Mouse (Mus musculus): ENCODE data around the gene Cox8a. TPM values are rescaled to one million over a fixed set of nuclear protein-coding genes. Genes with fewer than 3 reads are reported as not detected.

Gene Cox8a
- total and polyA plus RNA-seq, 3 experiments, result 745 to 1,213 TPM; not detected in 1

DNA sequence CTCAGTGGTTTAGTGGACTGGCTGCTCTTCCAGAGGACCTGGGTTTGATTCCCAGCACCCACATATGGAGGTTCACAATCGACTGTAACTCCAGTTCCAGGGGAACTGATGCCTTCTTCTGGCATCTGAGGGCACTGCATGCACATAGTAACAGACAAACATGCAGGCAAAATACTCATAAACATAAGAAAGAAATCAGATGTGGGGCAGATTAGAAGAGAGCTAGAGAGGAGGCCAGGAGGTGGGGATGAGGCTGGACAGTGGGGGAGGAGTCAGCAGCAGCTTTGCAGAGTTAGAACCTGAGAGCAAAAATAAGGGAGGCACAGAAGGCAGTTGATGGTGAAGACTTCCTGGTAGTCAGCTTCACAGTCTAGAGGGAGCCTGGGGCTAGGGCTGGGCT is 45.2 kb upstream of the Cox8a start:
- Histone ChIP-seq H3K4me3 (ENCODE audit: control insufficient read depth in 1 of 2, insufficient read depth in 1 of 2, low read depth in 2 of 2, low read length in 2 of 2) (no peak overlapping the region), H3K36me3 (ENCODE audit: control insufficient read depth in 1 of 2, insufficient read depth in 2 of 2, low read length in 2 of 2) (peaks cover 0 to 4% of the 10 kb centered on the region in 2 experiments; a peak in 1 of 4 replicates), H3K27me3 (ENCODE audit: control insufficient read depth in 1 of 2, insufficient read depth in 2 of 2, low read length in 2 of 2) (no peaks in the 10 kb centered on the region), H3K9ac (ENCODE audit: control insufficient read depth, low read depth, low read length, poor library complexity, severe bottlenecking) (no peak overlapping the region), H3K4me1 (ENCODE audit: control insufficient read depth in 1 of 2, insufficient read depth in 2 of 2, low read length in 2 of 2) (peaks cover 0 to 20% of the 10 kb centered on the region in 2 experiments; a peak in 3 of 4 replicates), H3K27ac (ENCODE audit: control insufficient read depth, low read depth, low read length) (no peak overlapping the region), H3K9me3 (replicated peaks; ENCODE audit: insufficient read depth, low read length) (no peaks in the 10 kb centered on the region), H3K79me2 (ENCODE audit: control insufficient read depth, insufficient read depth, low read length, poor library complexity) (no peaks in the 10 kb centered on the region)
- TF ChIP-seq BHLHE40 (IDR thresholded peaks at IDR 0.05; ENCODE audit: borderline replicate concordance, low read depth, low read length) (no peak), NRF1 (IDR thresholded peaks at IDR 0.05; ENCODE audit: insufficient read depth, low read depth, low read length, poor library complexity, severe bottlenecking) (no peak), ZNF384 (IDR thresholded peaks at IDR 0.05; ENCODE audit: low read depth, low read length) (no peak), TCF12 (IDR thresholded peaks at IDR 0.05; ENCODE audit: low read depth, low read length) (no peak), RAD21 (IDR thresholded peaks at IDR 0.05; ENCODE audit: low read depth, low read length) (no peak), USF1 (IDR thresholded peaks at IDR 0.05; ENCODE audit: low read depth, low read length) (no peak)
- DNase-seq (ENCODE audit: low read depth, low spot score), result no peak

DNA sequence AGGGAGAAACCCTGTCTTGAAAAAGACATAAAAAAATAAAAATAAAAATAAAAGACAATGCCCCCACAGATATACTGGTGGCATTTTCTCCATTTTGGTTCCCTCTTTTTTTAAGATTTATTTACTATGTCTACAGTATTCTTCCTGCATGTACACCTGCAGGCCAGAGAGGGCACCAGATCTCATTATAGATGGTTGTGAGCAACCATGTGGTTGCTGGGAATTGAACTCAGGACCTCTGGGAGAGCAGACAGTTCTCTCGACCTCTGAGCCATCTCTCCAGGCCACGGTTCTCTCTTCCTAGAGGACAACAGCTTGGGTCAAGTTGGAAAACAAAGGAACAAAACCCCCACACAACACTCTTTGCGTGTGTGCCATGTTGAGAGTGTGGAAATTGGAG is 44.5 kb upstream of the Cox8a start:
- Histone ChIP-seq H3K27ac (ENCODE audit: control insufficient read depth, low read depth, low read length) (no peak overlapping the region), H3K9me3 (replicated peaks; ENCODE audit: insufficient read depth, low read length) (no peaks in the 10 kb centered on the region), H3K27me3 (ENCODE audit: control insufficient read depth in 1 of 2, insufficient read depth in 2 of 2, low read length in 2 of 2) (no peaks in the 10 kb centered on the region), H3K4me3 (ENCODE audit: control insufficient read depth in 1 of 2, insufficient read depth in 1 of 2, low read depth in 2 of 2, low read length in 2 of 2) (no peak overlapping the region), H3K79me2 (ENCODE audit: control insufficient read depth, insufficient read depth, low read length, poor library complexity) (no peaks in the 10 kb centered on the region), H3K4me1 (ENCODE audit: control insufficient read depth in 1 of 2, insufficient read depth in 2 of 2, low read length in 2 of 2) (peaks cover 0 to 15% of the 10 kb centered on the region in 2 experiments; a peak in 3 of 4 replicates), H3K36me3 (ENCODE audit: control insufficient read depth in 1 of 2, insufficient read depth in 2 of 2, low read length in 2 of 2) (peaks cover 0 to 4% of the 10 kb centered on the region in 2 experiments; a peak in 1 of 4 replicates), H3K9ac (ENCODE audit: control insufficient read depth, low read depth, low read length, poor library complexity, severe bottlenecking) (no peak overlapping the region)
- no peak for DNase-seq (ENCODE audit: low read depth, low spot score)
- TF ChIP-seq CTCF (IDR thresholded peaks at IDR 0.05 in 2 of 3, conservative IDR thresholded peaks at IDR 0.05 in 1 of 3; ENCODE audit: control insufficient read depth in 1 of 3, insufficient read depth in 1 of 3, low read depth in 2 of 3, low read length in 3 of 3, poor library complexity in 1 of 3, severe bottlenecking in 1 of 3), result peak in 2 of 3 experiments; percentile 9 to 27; a peak in 1 of 6 replicates
- no peak for TF ChIP-seq GABPA (IDR thresholded peaks at IDR 0.05; ENCODE audit: low read depth, low read length)

DNA sequence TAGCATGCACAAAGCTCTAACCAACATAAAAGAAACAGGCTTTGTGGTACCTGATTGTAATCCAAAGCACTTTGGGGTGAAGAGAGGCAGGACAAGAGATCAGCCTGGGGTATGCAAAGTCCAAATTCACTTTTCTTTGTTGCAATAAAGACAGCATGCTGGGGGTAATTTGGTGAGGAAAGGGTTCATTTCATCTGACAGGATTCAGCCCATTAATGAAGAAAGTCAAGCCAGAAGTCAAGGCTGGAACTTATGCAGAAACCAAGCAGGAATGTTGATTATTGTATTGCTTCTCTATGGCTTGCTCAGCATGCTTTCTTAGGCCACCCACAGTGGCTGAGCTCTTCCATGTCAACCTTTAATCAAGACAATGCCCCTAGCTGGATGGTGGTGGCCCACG is 44.1 kb upstream of the Cox8a start:
- H3K27ac ChIP-seq (ENCODE audit: control insufficient read depth, low read depth, low read length), result no peak overlapping the region
- DNase-seq (ENCODE audit: low read depth, low spot score), result no peak
- H3K4me3 ChIP-seq (ENCODE audit: control insufficient read depth in 1 of 2, insufficient read depth in 1 of 2, low read depth in 2 of 2, low read length in 2 of 2), result no peak overlapping the region
- H3K4me1 ChIP-seq (ENCODE audit: control insufficient read depth in 1 of 2, insufficient read depth in 2 of 2, low read length in 2 of 2), result peaks cover 0 to 10% of the 10 kb centered on the region in 2 experiments; a peak in 3 of 4 replicates
- H3K9me3 ChIP-seq (replicated peaks; ENCODE audit: insufficient read depth, low read length), result no peaks in the 10 kb centered on the region
- no peak overlapping the region for H3K9ac ChIP-seq (ENCODE audit: control insufficient read depth, low read depth, low read length, poor library complexity, severe bottlenecking)
- H3K27me3 ChIP-seq (ENCODE audit: control insufficient read depth in 1 of 2, insufficient read depth in 2 of 2, low read length in 2 of 2), result no peaks in the 10 kb centered on the region
- H3K79me2 ChIP-seq (ENCODE audit: control insufficient read depth, insufficient read depth, low read length, poor library complexity), result no peaks in the 10 kb centered on the region
- H3K36me3 ChIP-seq (ENCODE audit: control insufficient read depth in 1 of 2, insufficient read depth in 2 of 2, low read length in 2 of 2), result peaks cover 0 to 4% of the 10 kb centered on the region in 2 experiments; a peak in 1 of 4 replicates
- TF ChIP-seq KAT2A (conservative IDR thresholded peaks at IDR 0.05; ENCODE audit: low read depth, low read length), result no peak
- TF ChIP-seq GABPA (IDR thresholded peaks at IDR 0.05; ENCODE audit: low read depth, low read length), result no peak
- TF ChIP-seq MEF2A (IDR thresholded peaks at IDR 0.05; ENCODE audit: extremely low read depth, insufficient replicate concordance, low read depth, low read length, poor library complexity, severe bottlenecking), result no peak
- TF ChIP-seq E2F4 (IDR thresholded peaks at IDR 0.05; ENCODE audit: borderline replicate concordance, low read depth, low read length), result no peak
- no peak for TF ChIP-seq USF2 (IDR thresholded peaks at IDR 0.05; ENCODE audit: borderline replicate concordance in 1 of 2, insufficient read depth in 1 of 2, low read depth in 1 of 2, low read length in 2 of 2)
- no peak for TF ChIP-seq UBTF (IDR thresholded peaks at IDR 0.05; ENCODE audit: borderline replicate concordance, insufficient read depth, low read depth, low read length)
- no peak for TF ChIP-seq SIN3A (IDR thresholded peaks at IDR 0.05; ENCODE audit: low read length)
- no peak for TF ChIP-seq MAFK (IDR thresholded peaks at IDR 0.05; ENCODE audit: borderline replicate concordance, low read depth, low read length)
- TF ChIP-seq TBP (IDR thresholded peaks at IDR 0.05; ENCODE audit: low read depth, low read length), result no peak
- TF ChIP-seq POLR2AphosphoS2 (IDR thresholded peaks at IDR 0.05; ENCODE audit: low read length), result no peak

Data from MEL (cell line).